Mouse (Mus musculus) CH12.LX (cell line): ENCODE data around the gene Myo1g. TPM values are rescaled to one million over a fixed set of nuclear protein-coding genes. Genes with fewer than 3 reads are reported as not detected.

Experiments
- DNase-seq: peaks from one replicate; pipeline ENCODE4 v3.0.0-alpha.2; 2013; ENCODE audit errors: extremely low read depth
- H3K27ac ChIP-seq: 2 replicates; pipeline ENCODE4 v1.5.1; 2012; ENCODE audit warnings: low read depth, mild to moderate bottlenecking, control low read depth, moderate library complexity; ENCODE audit not compliant: insufficient read depth
- H3K27me3 ChIP-seq: replicated peaks from 2 replicates; pipeline ENCODE3; 2012; ENCODE audit warnings: inconsistent platforms
- H3K36me3 ChIP-seq, 2 experiments: replicated peaks in 1 of 2; 2 replicates each; pipeline versions ENCODE3 to v1.6.1; 2012; ENCODE audit warnings: inconsistent platforms in 1 of 2, low read length in 1 of 2, mild to moderate bottlenecking in 1 of 2, mixed read lengths in 1 of 2, moderate library complexity in 1 of 2; ENCODE audit not compliant: control insufficient read depth in 1 of 2, insufficient read depth in 1 of 2
- H3K4me1 ChIP-seq, 2 experiments: 2 replicates each; pipeline ENCODE4 v1.6.1; 2012; ENCODE audit warnings: inconsistent platforms in 1 of 2, moderate library complexity in 1 of 2; ENCODE audit not compliant: insufficient read depth in 2 of 2, control insufficient read depth in 1 of 2
- H3K4me2 ChIP-seq: 2 replicates; pipeline ENCODE4 v1.6.1; 2012; ENCODE audit warnings: low read depth, mild to moderate bottlenecking, control low read depth; ENCODE audit not compliant: poor library complexity, insufficient read depth, severe bottlenecking
- H3K4me3 ChIP-seq, 3 experiments: fragments of 150-350 bp in 1 of 3; sonication (generic) in 1 of 3; replicated peaks in 1 of 3; 2 replicates each; pipeline versions ENCODE3 to v1.5.1; 2011 to 2012; ENCODE audit warnings: low read depth in 2 of 3, low read length in 2 of 3, mild to moderate bottlenecking in 2 of 3, moderate library complexity in 2 of 3, control low read depth in 1 of 3, improper control_type of control experiment in 1 of 3, inconsistent platforms in 1 of 3, mixed read lengths in 1 of 3; ENCODE audit not compliant: poor library complexity in 1 of 3
- H3K79me2 ChIP-seq: replicated peaks from 2 replicates; pipeline ENCODE4 v1.6.1; 2012; ENCODE audit warnings: mild to moderate bottlenecking, moderate library complexity; ENCODE audit not compliant: control insufficient read depth, poor library complexity, insufficient read depth, severe bottlenecking; ENCODE audit errors: extremely low read depth
- H3K9ac ChIP-seq: 2 replicates; pipeline ENCODE4 v1.6.1; 2012; ENCODE audit warnings: low read depth, mild to moderate bottlenecking, control low read depth, moderate library complexity; ENCODE audit not compliant: insufficient read depth
- H3K9me3 ChIP-seq: replicated peaks from 2 replicates; pipeline ENCODE3; 2012; ENCODE audit warnings: low read length, inconsistent platforms, mixed read lengths
- BHLHE40 ChIP-seq: IDR thresholded peaks from 2 replicates; pipeline ENCODE4 v1.6.1; 2011; ENCODE audit warnings: mild to moderate bottlenecking, low read depth, low read length, improper control_type of control experiment
- CHD1 ChIP-seq: IDR thresholded peaks from 2 replicates; pipeline ENCODE4 v1.6.1; 2012; ENCODE audit warnings: low read depth, low read length, improper control_type of control experiment, inconsistent platforms
- CTCF ChIP-seq, 2 experiments: IDR thresholded peaks in 1 of 2; conservative IDR thresholded peaks in 1 of 2; 2 replicates each; pipeline ENCODE4 v1.5.1; 2011 to 2012; ENCODE audit warnings: low read depth in 2 of 2, low read length in 2 of 2, improper control_type of control experiment in 1 of 2, inconsistent platforms in 1 of 2, mild to moderate bottlenecking in 1 of 2, moderate library complexity in 1 of 2
- E2F4 ChIP-seq: IDR thresholded peaks from 2 replicates; pipeline ENCODE4 v1.6.1; 2011; ENCODE audit warnings: low read depth, low read length, improper control_type of control experiment; ENCODE audit not compliant: insufficient replicate concordance
- ELF1 ChIP-seq: IDR thresholded peaks from 2 replicates; pipeline ENCODE4 v1.6.1; 2014; ENCODE audit warnings: low read depth, mild to moderate bottlenecking, inconsistent platforms, low read length, improper control_type of control experiment
- EP300 ChIP-seq: IDR thresholded peaks from 2 replicates; pipeline ENCODE4 v1.6.1; 2011; ENCODE audit warnings: low read length, improper control_type of control experiment
- ETS1 ChIP-seq: conservative IDR thresholded peaks from 2 replicates; pipeline ENCODE4 v1.6.1; 2012; ENCODE audit warnings: low read depth, mild to moderate bottlenecking, inconsistent platforms, low read length, improper control_type of control experiment, moderate library complexity
- GABPA ChIP-seq: IDR thresholded peaks from 2 replicates; pipeline ENCODE4 v1.6.1; 2012; ENCODE audit warnings: low read depth, low read length, improper control_type of control experiment, inconsistent platforms; ENCODE audit not compliant: insufficient replicate concordance
- IRF4 ChIP-seq: IDR thresholded peaks from 2 replicates; pipeline ENCODE4 v1.6.1; 2014; ENCODE audit warnings: low read depth, mild to moderate bottlenecking, inconsistent platforms, low read length, improper control_type of control experiment
- JUN ChIP-seq: IDR thresholded peaks from 2 replicates; pipeline ENCODE4 v1.6.1; 2011; ENCODE audit warnings: low read depth, mild to moderate bottlenecking, low read length, improper control_type of control experiment, moderate library complexity; ENCODE audit not compliant: insufficient read depth
- JUND ChIP-seq: conservative IDR thresholded peaks from 2 replicates; pipeline ENCODE4 v1.6.1; 2011; ENCODE audit warnings: low read depth, low read length, improper control_type of control experiment
- KAT2A ChIP-seq: IDR thresholded peaks from 2 replicates; pipeline ENCODE4 v1.6.1; 2012; ENCODE audit warnings: low read length, improper control_type of control experiment, inconsistent platforms; ENCODE audit not compliant: insufficient replicate concordance
- MAFK ChIP-seq: IDR thresholded peaks from 2 replicates; pipeline ENCODE4 v1.6.1; 2011; ENCODE audit warnings: low read length, improper control_type of control experiment; ENCODE audit not compliant: insufficient replicate concordance
- MAX ChIP-seq: IDR thresholded peaks from 2 replicates; pipeline ENCODE4 v1.6.1; 2011; ENCODE audit warnings: low read length, improper control_type of control experiment
- MYC ChIP-seq: IDR thresholded peaks from 2 replicates; pipeline ENCODE4 v1.6.1; 2011; ENCODE audit warnings: low read depth, mild to moderate bottlenecking, improper control_type of control experiment, low read length
- NELFE ChIP-seq: IDR thresholded peaks from 2 replicates; pipeline ENCODE4 v1.6.1; 2011; ENCODE audit warnings: low read depth, low read length, improper control_type of control experiment
- PAX5 ChIP-seq: IDR thresholded peaks from 2 replicates; pipeline ENCODE4 v1.6.1; 2012; ENCODE audit warnings: low read length, inconsistent platforms, mixed read lengths
- POLR2A ChIP-seq: IDR thresholded peaks from 2 replicates; pipeline ENCODE4 v1.6.1; 2011; ENCODE audit warnings: low read depth, mild to moderate bottlenecking, improper control_type of control experiment, low read length
- SMC3 ChIP-seq: IDR thresholded peaks from 2 replicates; pipeline ENCODE4 v1.6.1; 2011; ENCODE audit warnings: low read depth, low read length, improper control_type of control experiment
- TBP ChIP-seq: conservative IDR thresholded peaks from 2 replicates; pipeline ENCODE4 v1.6.1; 2011; ENCODE audit warnings: low read depth, low read length, improper control_type of control experiment
- TCF12 ChIP-seq: IDR thresholded peaks from 2 replicates; pipeline ENCODE4 v1.6.1; 2014; ENCODE audit warnings: low read depth, mild to moderate bottlenecking, inconsistent platforms, low read length, improper control_type of control experiment
- UBTF ChIP-seq: IDR thresholded peaks from 2 replicates; pipeline ENCODE4 v1.6.1; 2012; ENCODE audit warnings: low read depth, mild to moderate bottlenecking, inconsistent platforms, low read length, improper control_type of control experiment, moderate library complexity
- USF2 ChIP-seq: conservative IDR thresholded peaks from 2 replicates; pipeline ENCODE4 v1.6.1; 2011; ENCODE audit warnings: low read depth, low read length, improper control_type of control experiment
- ZC3H11A ChIP-seq: IDR thresholded peaks from 2 replicates; pipeline ENCODE4 v1.6.1; 2012; ENCODE audit warnings: low read depth, mild to moderate bottlenecking, inconsistent platforms, low read length, improper control_type of control experiment
- ZKSCAN1 ChIP-seq: IDR thresholded peaks from 2 replicates; pipeline ENCODE4 v1.6.1; 2012; ENCODE audit warnings: low read depth, inconsistent platforms, low read length, improper control_type of control experiment, borderline replicate concordance
- ZMIZ1 ChIP-seq: IDR thresholded peaks from 2 replicates; pipeline ENCODE4 v1.6.1; 2012; ENCODE audit warnings: low read depth, mild to moderate bottlenecking, inconsistent platforms, low read length, improper control_type of control experiment
- ZNF384 ChIP-seq: IDR thresholded peaks from 2 replicates; pipeline ENCODE4 v1.6.1; 2012; ENCODE audit warnings: low read depth, low read length, improper control_type of control experiment, inconsistent platforms
- dilution Hi-C: fragments of 300-500 bp; cut with MboI; formaldehyde crosslinking; loops from 2 replicates; pipeline ENCODE4 v1.14.3; 2020; ENCODE audit warnings: low sequenced_read_pairs; ENCODE audit not compliant: extremely low pct_unique_long_range_greater_than_20kb, extremely low pct_ligation_motif_present
- in situ Hi-C: fragments of 300-500 bp; cut with MboI; formaldehyde crosslinking; loops from 3 replicates; pipeline ENCODE4 v1.14.3; 2019; ENCODE audit warnings: low sequenced_read_pairs, low pct_ligation_motif_present, low pct_unique_long_range_greater_than_20kb, mixed read lengths
- polyA plus RNA-seq: library from polyadenylated mRNA; unstranded; fragments of >175 nt; gene quantifications from 2 replicates; pipeline ENCODE4 v1.2.1, GENCODE M21; 2012; ENCODE audit warnings: low read depth; ENCODE audit not compliant: insufficient read length
- total RNA-seq, 2 experiments: library from RNA; depleted of rRNA; stranded (reverse); fragments of 300-350 nt in 1 of 2; fragments of >200 nt in 1 of 2; gene quantifications; 2 replicates each; pipeline ENCODE4 v1.2.3; 2012 to 2014

The Myo1g gene
- total and polyA plus RNA-seq, 3 experiments, result 268 to 335 (median 284) TPM

- TF ChIP-seq MAFK, result no peak
These were observed 39.2 kb upstream of the Myo1g start (continued) for GRCm38 (mm10) chr11:6559996-6560395.

- Histone ChIP-seq H3K4me3 (no peak overlapping the region), H3K79me2 (peaks cover 25% of the 10 kb centered on the region), H3K9ac (no peak overlapping the region), H3K4me1 (peaks cover 18 to 72% of the 10 kb centered on the region in 2 experiments), H3K9me3 (peaks cover 3% of the 10 kb centered on the region), H3K4me2 (no peak overlapping the region), H3K27ac (no peak overlapping the region), H3K36me3 (peaks cover 9 to 55% of the 10 kb centered on the region in 2 experiments), H3K27me3 (no peaks in the 10 kb centered on the region)
- in situ Hi-C loops (no loop called here), dilution Hi-C loops (no loop called here)
- peak; percentile 45 for DNase-seq
- peak in 1 of 2 experiments; percentile 34; a peak in 2 of 4 replicates for TF ChIP-seq CTCF (conservative IDR thresholded peaks at IDR 0.05 in 1 of 2, IDR thresholded peaks at IDR 0.05 in 1 of 2; ENCODE audit: low read depth in 2 of 2, low read length in 2 of 2)
- TF ChIP-seq ETS1, result no peak
- no peak for TF ChIP-seq MAFK
These were observed 37.5 kb upstream of the Myo1g start for GRCm38 (mm10) chr11:6558234-6558633.

- Histone ChIP-seq H3K27ac (no peak overlapping the region), H3K36me3 (peaks cover 12 to 46% of the 10 kb centered on the region in 2 experiments)
- dilution Hi-C loops, result no loop called here
These were observed 29.4 kb upstream of the Myo1g start for GRCm38 (mm10) chr11:6550201-6550600.

GRCm38 (mm10) chr11:6549770-6550169 lies 29.0 kb upstream of the Myo1g start:
- DNase-seq, result no peak
- no peaks in the 10 kb centered on the region for H3K9me3 ChIP-seq
- no peaks in the 10 kb centered on the region for H3K27me3 ChIP-seq
- dilution Hi-C loops, result no loop called here
- peaks cover 12 to 44% of the 10 kb centered on the region in 2 experiments for H3K36me3 ChIP-seq
- TF ChIP-seq ELF1, result no peak
- no peak for TF ChIP-seq UBTF
- no peak for TF ChIP-seq POLR2A
- no peak for TF ChIP-seq USF2
- no peak for TF ChIP-seq ZC3H11A
- TF ChIP-seq CHD1, result no peak
- no peak for TF ChIP-seq MAX
- TF ChIP-seq EP300, result no peak
- no peak for TF ChIP-seq PAX5
- no peak for TF ChIP-seq ZKSCAN1
- TF ChIP-seq KAT2A, result no peak
- TF ChIP-seq ETS1, result no peak
- TF ChIP-seq JUN, result no peak
- no peak for TF ChIP-seq E2F4
- TF ChIP-seq IRF4, result no peak
- no peak for TF ChIP-seq ZNF384
- in situ Hi-C loops, result loop anchor here (5.0 kb wide), 1 partner anchor 33 kb away; no protein-coding TSS in a partner anchor
- peaks cover 11 to 45% of the 10 kb centered on the region in 2 experiments for H3K4me1 ChIP-seq
- H3K79me2 ChIP-seq, result peaks cover 50% of the 10 kb centered on the region
- no peak overlapping the region for H3K4me3 ChIP-seq
- H3K27ac ChIP-seq, result no peak overlapping the region
- H3K9ac ChIP-seq, result no peak overlapping the region
- H3K4me2 ChIP-seq, result no peak overlapping the region

More at GRCm38 (mm10) chr11:6550201-6550600, 29.4 kb upstream of the Myo1g start:
- no peak overlapping the region for H3K9ac ChIP-seq
- no peak for TF ChIP-seq ZMIZ1
- TF ChIP-seq ETS1, result no peak
- TF ChIP-seq EP300, result no peak
- no peak for TF ChIP-seq TCF12
- no peak for TF ChIP-seq NELFE
- no peak for TF ChIP-seq GABPA
- no peak for TF ChIP-seq IRF4
- no peak for TF ChIP-seq JUND
- no peak for TF ChIP-seq MYC
- TF ChIP-seq MAX, result no peak
- TF ChIP-seq BHLHE40, result no peak
- TF ChIP-seq TBP, result no peak
- TF ChIP-seq POLR2A, result no peak
- TF ChIP-seq SMC3, result no peak
- TF ChIP-seq JUN, result no peak
- TF ChIP-seq USF2, result no peak
- peaks cover 14 to 49% of the 10 kb centered on the region in 2 experiments for H3K4me1 ChIP-seq
- H3K9me3 ChIP-seq, result no peaks in the 10 kb centered on the region
- peaks cover 50% of the 10 kb centered on the region for H3K79me2 ChIP-seq
- no peak for DNase-seq
- no peak overlapping the region for H3K4me3 ChIP-seq
- no peaks in the 10 kb centered on the region for H3K27me3 ChIP-seq
- in situ Hi-C loops, result no loop called here
- no peak overlapping the region for H3K4me2 ChIP-seq
